Mouse (Mus musculus): ENCODE results near the gene Rnf7.

Gene Rnf7

DNA sequence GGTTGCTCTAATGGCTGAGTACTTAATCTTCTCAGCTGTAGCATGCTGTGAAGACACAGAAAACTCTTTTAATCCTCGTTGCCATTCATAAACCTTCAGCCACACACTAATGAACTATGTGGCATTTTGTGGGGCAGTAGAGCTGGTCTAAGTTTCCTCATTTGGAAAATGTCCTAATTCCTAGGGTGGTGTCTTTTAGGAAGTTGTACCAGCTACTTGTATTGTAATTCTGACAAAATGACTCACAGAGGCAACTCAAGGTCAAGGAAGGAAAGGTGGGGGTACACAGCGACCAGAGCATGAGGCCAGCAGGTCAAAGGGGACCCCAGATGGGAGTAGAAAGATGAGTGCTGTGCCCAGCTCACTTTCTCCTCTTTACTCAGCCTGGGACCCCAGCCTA lies 5.2 kb upstream of the Rnf7 start:
- TF ChIP-seq GATA4 (IDR thresholded peaks at IDR 0.05; ENCODE audit: insufficient replicate concordance, low read length) = no peak

- TF ChIP-seq GATA4 (IDR thresholded peaks at IDR 0.05; ENCODE audit: insufficient replicate concordance, low read length) = no peak
Observed at GRCm38 (mm10) chr9:96483028-96483427, 4.6 kb upstream of the Rnf7 start.

- no peak for TF ChIP-seq GATA4 (IDR thresholded peaks at IDR 0.05; ENCODE audit: insufficient replicate concordance, low read length)
Observed at GRCm38 (mm10) chr9:96472356-96472755, 6.1 kb downstream of the Rnf7 start.

DNA sequence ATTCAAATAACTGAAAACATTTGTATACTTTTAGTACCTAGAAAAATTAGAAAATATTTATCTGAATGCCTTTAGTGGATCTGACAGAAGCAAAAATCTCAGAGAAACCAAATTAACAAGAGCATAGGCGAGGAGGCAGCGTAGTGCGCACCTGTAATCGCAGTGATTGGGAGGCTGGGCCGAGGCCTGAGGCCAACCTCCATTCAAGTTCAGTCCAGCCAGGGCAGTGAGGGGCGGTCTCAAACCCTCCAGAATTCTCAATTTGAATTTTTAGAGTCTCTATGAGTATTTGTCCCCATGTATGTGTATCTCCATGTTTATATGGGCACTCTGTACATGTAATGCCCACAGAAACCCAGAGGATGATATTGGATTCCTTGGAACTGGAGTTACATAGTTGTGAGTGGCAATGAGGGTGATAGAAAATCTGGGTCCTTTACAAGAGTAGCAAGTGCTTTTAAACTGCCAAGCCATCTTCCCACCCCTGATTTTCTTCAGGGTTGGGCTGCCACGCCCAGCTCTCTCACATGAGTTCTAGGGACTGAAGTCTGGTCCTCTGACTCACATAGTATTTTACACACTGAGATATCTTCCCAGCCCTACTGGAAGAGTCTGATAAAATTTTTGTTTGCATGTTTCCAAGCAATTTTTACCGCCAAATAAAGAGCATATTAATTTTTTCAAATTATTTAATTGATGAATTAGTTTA lies 8.1 kb downstream of the Rnf7 start:
- no peak for TF ChIP-seq GATA4 (IDR thresholded peaks at IDR 0.05; ENCODE audit: insufficient replicate concordance, low read length)

GRCm38 (mm10) chr9:96469556-96470265 lies 8.8 kb downstream of the Rnf7 start:
- TF ChIP-seq GATA4 (IDR thresholded peaks at IDR 0.05; ENCODE audit: insufficient replicate concordance, low read length) = no peak

DNA sequence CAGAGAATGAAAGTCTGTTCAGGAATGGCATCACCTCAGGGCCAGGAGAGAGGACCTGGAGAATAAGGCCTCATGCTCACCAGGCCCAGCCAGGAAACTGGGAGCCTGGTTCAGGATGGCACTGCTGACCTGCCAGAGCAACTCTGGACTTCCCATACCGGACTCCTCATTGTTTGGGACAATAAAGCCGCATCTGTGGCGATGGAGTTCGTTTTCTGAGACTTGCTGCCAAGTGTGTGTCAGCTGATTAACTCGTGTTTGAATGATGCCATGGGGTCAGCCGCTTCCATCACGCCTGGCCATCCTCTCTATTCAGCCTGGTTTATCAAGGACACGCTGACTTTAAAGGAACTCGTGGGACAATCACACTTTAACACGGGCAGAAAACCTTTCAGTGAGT lies 14.8 kb downstream of the Rnf7 start:
- TF ChIP-seq GATA4 (IDR thresholded peaks at IDR 0.05; ENCODE audit: insufficient replicate concordance, low read length) = no peak

GRCm38 (mm10) chr9:96461607-96462006 lies 16.9 kb downstream of the Rnf7 start:
- no peak for TF ChIP-seq GATA4 (IDR thresholded peaks at IDR 0.05; ENCODE audit: insufficient replicate concordance, low read length)

DNA sequence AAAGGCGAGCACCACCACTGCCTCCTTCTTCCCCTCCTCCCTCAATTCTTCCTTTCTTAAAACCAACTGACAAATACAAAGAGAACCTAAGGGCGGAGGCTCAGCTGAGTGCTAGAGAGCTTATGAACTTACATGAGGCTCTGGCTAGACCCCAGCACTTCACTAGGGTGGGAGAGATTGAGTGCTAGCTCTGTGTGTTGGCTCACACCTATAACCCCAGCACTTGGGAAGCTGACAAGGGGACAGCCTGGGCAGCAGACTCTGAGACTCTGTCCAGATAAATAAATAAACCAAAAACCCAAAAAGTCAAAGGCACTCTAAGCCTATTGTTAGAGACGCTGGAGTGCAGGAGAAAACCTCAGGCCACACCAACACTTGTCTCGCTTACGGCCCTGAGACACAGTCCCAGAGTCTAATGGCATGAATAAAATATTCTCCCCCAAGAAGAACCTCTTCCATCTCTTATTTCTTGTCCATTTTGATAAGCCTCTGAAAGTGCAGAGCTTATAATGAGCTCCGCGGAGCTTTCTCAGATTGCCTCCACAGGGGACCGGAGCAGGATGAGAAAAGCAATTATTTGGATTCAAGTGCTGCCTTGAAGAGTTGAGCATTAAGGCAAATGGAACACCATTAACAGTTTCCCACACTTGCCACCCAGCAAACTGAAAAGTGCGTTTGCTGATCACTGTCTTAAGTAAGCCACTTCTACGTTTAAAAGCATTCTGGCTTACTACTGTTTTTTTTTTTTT lies 18.2 kb downstream of the Rnf7 start:
- no peak for TF ChIP-seq GATA4 (IDR thresholded peaks at IDR 0.05; ENCODE audit: insufficient replicate concordance, low read length)

DNA sequence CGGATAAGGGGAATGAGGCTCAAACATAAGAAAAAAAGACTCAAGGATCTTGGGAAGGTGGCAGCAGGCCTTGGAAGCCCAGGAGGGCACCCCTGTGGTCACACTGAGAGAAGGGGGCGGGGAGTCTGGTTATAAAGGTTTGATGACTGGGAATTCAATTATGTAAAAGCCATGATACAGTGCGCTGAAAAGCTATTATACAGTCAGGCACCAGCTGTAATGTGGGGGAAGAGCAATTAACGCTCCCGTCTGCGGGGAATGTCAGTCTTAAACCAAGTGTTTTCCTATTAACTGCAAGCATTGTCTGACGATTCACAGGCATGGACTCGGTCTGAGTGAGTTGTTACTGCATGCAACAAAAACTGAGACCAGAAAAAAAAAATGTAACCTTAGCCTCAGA lies 22.9 kb downstream of the Rnf7 start:
- no peak for TF ChIP-seq GATA4 (IDR thresholded peaks at IDR 0.05; ENCODE audit: insufficient replicate concordance, low read length)

GRCm38 (mm10) chr9:96452956-96453355 lies 25.5 kb downstream of the Rnf7 start:
- no peak for TF ChIP-seq GATA4 (IDR thresholded peaks at IDR 0.05; ENCODE audit: insufficient replicate concordance, low read length)

DNA sequence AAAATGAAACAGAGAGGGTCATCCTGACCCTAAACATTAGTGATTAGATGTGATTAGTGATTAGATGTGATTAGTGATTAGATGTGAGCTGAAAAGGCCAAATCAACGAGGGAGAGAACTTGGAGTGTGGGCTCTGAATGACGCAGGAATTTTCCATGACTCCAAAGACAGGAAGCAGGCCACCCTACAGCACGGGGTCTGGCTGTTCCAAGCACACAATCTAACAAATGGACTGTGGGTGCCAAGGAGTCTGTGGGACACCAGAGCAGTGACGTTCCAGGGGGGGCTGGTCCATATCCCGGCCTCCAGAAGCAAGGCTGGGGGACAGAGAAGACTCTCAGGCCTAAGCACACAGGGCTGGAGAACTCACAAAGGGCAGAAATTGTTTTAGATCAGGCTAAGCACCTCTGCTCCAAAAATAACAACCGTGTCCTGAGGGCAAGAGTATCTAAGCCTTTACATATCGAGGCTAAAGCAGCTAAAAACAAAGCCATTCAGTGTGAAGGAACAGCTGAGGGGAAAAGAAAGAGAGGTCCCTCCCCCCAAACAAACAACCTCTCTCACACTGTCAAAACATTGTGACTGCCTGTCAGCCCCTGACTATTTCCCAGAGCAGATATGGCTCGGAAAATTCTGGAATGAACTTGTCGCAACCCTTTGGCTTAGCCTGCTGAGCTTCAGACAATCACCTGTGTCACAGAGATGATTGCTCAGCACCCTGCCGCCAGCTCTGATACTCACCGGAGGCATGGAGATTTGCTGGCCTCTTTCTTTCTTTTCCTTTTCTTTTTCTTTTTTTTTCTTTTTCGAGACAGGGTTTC lies 27.4 kb downstream of the Rnf7 start:
- no peak for TF ChIP-seq GATA4 (IDR thresholded peaks at IDR 0.05; ENCODE audit: insufficient replicate concordance, low read length)

DNA sequence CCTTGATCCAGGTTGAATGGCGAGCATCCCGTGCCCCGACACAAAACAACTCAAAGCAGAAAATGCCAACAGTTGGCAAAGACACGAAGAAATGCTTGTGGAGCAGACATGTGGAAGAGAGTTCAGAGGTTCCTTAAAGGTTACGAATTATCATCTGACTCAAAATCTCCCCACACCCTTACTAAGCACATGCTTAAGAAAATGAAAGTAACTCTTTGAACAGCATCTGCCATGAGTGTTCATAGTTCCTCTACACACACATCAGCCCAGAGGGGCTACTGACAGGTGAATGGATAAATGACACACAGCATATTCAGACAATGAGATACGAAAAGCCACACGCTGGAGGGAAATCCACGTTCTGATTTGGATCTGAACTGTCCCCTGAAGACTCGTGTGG lies 29.0 kb downstream of the Rnf7 start:
- TF ChIP-seq GATA4 (IDR thresholded peaks at IDR 0.05; ENCODE audit: insufficient replicate concordance, low read length) = no peak

DNA sequence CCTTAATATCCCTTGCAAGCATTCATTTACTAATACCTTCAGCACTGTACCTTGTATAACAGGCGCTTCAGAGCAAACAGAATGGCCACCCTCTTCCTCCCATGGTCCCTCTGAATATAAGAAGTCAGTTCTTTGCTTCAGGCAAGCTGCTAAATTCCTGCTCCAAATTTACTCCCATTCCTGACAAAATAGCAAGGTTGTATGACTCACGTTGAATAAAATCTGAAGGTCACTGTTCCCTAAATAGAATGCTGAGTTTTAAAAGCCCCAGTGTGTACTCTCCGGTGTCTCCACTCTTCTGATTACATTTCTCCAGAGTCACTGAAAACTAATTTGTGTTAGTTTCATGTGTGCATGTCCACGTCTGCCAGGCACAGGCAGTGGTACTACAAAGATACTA lies 33.1 kb downstream of the Rnf7 start:
- TF ChIP-seq GATA4 (IDR thresholded peaks at IDR 0.05; ENCODE audit: insufficient replicate concordance, low read length) = no peak

DNA sequence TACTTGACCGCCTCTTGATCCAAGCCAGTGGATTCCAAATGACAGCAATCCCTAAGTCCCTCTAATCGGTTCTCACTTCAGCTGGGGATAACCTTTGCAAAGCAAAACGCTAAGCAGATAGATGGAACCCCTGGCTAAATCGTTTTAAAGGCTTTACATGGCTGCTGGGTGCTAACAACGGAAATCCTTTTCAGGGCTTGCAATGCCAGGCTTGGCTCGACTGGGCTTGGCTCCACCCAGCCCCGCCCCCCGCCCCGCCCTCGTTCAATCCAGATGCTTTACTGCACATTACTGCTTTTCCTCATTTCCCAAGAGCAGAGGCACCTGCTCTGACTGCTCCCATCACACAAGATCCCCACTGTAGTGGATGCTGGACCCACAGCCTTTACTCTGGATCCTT lies 36.4 kb downstream of the Rnf7 start:
- TF ChIP-seq GATA4 (IDR thresholded peaks at IDR 0.05; ENCODE audit: insufficient replicate concordance, low read length) = no peak

DNA sequence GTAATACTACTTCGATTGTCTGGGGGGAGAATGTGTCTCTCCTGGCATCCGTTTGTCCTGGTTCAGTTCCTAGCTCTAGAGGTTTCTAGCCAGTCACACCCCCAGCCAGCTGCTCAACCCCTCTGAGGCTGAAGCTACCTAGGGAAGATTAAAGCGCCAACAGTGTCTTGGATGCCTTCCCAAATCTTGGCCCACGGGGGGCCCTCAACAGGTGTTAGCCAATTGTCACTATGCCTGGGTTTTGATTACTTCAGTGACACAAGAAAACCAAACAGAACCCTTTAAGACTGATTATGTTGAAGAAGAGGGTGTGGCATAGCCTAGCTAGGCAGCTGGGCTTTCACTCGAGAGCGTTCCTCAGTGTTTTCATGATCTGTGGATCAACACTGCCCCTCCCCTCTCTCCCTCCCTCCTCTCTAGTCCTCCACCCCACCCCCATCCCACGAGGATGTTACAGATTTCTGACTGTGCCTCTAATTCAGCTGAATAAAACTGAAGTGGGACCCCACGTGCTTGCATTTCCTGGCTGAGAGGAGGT lies 40.1 kb downstream of the Rnf7 start:
- no peak for TF ChIP-seq GATA4 (IDR thresholded peaks at IDR 0.05; ENCODE audit: insufficient replicate concordance, low read length)
